ENCODE assay signal across 12 mouse cellular contexts in genomic region chr8:72382395-72382794, GRCm38 (mm10). TPM values are rescaled to one million over a fixed set of nuclear protein-coding genes. Genes with fewer than 3 reads are reported as not detected.
DNase-seq lines count a peak whose midpoint lies in the region; ATAC-seq and TF ChIP-seq lines count a peak whose summit lies in the region.
"Had no signal": no experiment of that assay in that cellular context is flagged by ENCODE, and none has a peak within 500 bp of the region (broad histone marks: within the 10 kb centered on the region; RNA-seq: fewer than 3 reads in every experiment).

No protein-coding gene starts in this region.

- H3K27ac ChIP-seq in kidney, postnatal 0 days: no peak overlapping the region
- no peak overlapping the region for H3K27ac ChIP-seq in thymus, adult 2 months (ENCODE audit: control insufficient read depth, insufficient read depth, low read length)
- H3K27ac ChIP-seq: embryonic facial prominence, embryonic 13.5 days; limb, embryonic 10.5 days had no signal

- H3K27me3 ChIP-seq in kidney, postnatal 0 days (ENCODE audit: insufficient read depth, low read length): no peaks in the 10 kb centered on the region
- no peaks in the 10 kb centered on the region for H3K27me3 ChIP-seq in thymus, adult 2 months (ENCODE audit: control insufficient read depth, insufficient read depth, low read length)
- no peaks in the 10 kb centered on the region for H3K27me3 ChIP-seq in splenic B cell, adult 2 months (ENCODE audit: control insufficient read depth, insufficient read depth, low read length, poor library complexity, severe bottlenecking)
- H3K27me3 ChIP-seq: embryonic facial prominence, embryonic 13.5 days had no signal

- H3K4me2 ChIP-seq in kidney, postnatal 0 days (ENCODE audit: low read length): no peak overlapping the region
- H3K4me2 ChIP-seq: embryonic facial prominence, embryonic 13.5 days had no signal

- ATAC-seq in kidney, postnatal 0 days (replicated peaks; ENCODE audit: low FRiP score, low read depth): 0 out of 2 replicates have a peak, but pooled peaks have one; percentile 4
- ATAC-seq in erythroblast, adult 5-6 weeks (replicated peaks; ENCODE audit: low FRiP score, poor library complexity, severe bottlenecking): no peak

- DNase-seq in cerebellum, postnatal 10 days: peak; percentile 15 to 44
- DNase-seq in cerebellum, adult 8-10 months: no peak
- peak; percentile 28 for DNase-seq in kidney, postnatal 0 days (ENCODE audit: low spot score)
- DNase-seq in kidney, postnatal 10 days: no peak
- peak; percentile 29 for DNase-seq in thymus, postnatal 0 days (ENCODE audit: low spot score)
- DNase-seq in thymus, adult 2 months: no peak
- DNase-seq in splenic B cell, adult 2 months (ENCODE audit: low read depth, low spot score): peak; percentile 50
- DNase-seq: kidney, adult 18-20 months had no signal

- no peak for TF ChIP-seq POLR2A in thymus, adult 2 months (IDR thresholded peaks at IDR 0.05; ENCODE audit: control insufficient read depth, extremely low read depth, insufficient read depth, low read length, poor library complexity)

- WGBS in kidney, postnatal 0 days: 53% methylated on average over 5 of the region's 5 CpGs
- WGBS in thymus, adult 2 months: 83% methylated on average over 5 of the region's 5 CpGs

- no peaks in the 10 kb centered on the region for H3K4me1 ChIP-seq in kidney, postnatal 0 days (replicated peaks; ENCODE audit: insufficient read depth, low read length)
- no peaks in the 10 kb centered on the region for H3K4me1 ChIP-seq in thymus, adult 2 months (replicated peaks; ENCODE audit: control insufficient read depth, insufficient read depth, low read length)
- H3K4me1 ChIP-seq: embryonic facial prominence, embryonic 13.5 days; limb, embryonic 10.5 days had no signal

- no peak overlapping the region for H3K9ac ChIP-seq in kidney, postnatal 0 days (ENCODE audit: low read depth, low read length)
- H3K9ac ChIP-seq: embryonic facial prominence, embryonic 13.5 days had no signal

- peaks cover 74% of the 10 kb centered on the region for H3K36me3 ChIP-seq in kidney, postnatal 0 days (ENCODE audit: insufficient read depth, low read length)
- H3K36me3 ChIP-seq in thymus, adult 2 months (ENCODE audit: control insufficient read depth, insufficient read depth, low read length): peaks cover 86% of the 10 kb centered on the region
- peaks cover 12% of the 10 kb centered on the region for H3K36me3 ChIP-seq in splenic B cell, adult 2 months (ENCODE audit: control insufficient read depth, insufficient read depth, low read length, poor library complexity, severe bottlenecking)

- peak; percentile 25; the same call in 1 of the 2 replicates for TF ChIP-seq CTCF in kidney, postnatal 0 days (IDR thresholded peaks at IDR 0.05; ENCODE audit: low read depth)
- TF ChIP-seq CTCF in thymus, adult 2 months (IDR thresholded peaks at IDR 0.05; ENCODE audit: borderline replicate concordance, control insufficient read depth, extremely low read depth, insufficient read depth, low read length, poor library complexity): no peak

- H3K9me3 ChIP-seq in kidney, postnatal 0 days (replicated peaks; ENCODE audit: low read length): no peaks in the 10 kb centered on the region
- H3K9me3 ChIP-seq: embryonic facial prominence, embryonic 13.5 days; limb, embryonic 10.5 days had no signal

- H3K4me3 ChIP-seq in kidney, postnatal 0 days (replicated peaks; ENCODE audit: low read depth, low read length): no peak overlapping the region
- no peak overlapping the region for H3K4me3 ChIP-seq in thymus, adult 2 months (ENCODE audit: control insufficient read depth, insufficient read depth, low read length)
- H3K4me3 ChIP-seq: embryonic facial prominence, embryonic 13.5 days; limb, embryonic 10.5 days; myocyte had no signal

RNA-seq across cellular contexts. Expression of gene Eps15l1, which starts 38.9 kb away (rescaled TPM):
- polyA plus RNA-seq in kidney, postnatal 0 days (2015; fragmentation: Nextera tagmentation; extraction: Ambion mirVana): 32.5 and 37.5 TPM in 2 replicates
- polyA plus RNA-seq in thymus, postnatal 0 days (2015; fragmentation: Nextera tagmentation; extraction: Ambion mirVana): 35.3 and 35.9 TPM in 2 replicates
- 87.2 and 91.4 TPM in 2 replicates for polyA plus RNA-seq in thymus, adult 2 months (2012; rRNA removed)
- 59.4 and 72.1 TPM in 2 replicates for total RNA-seq in erythroblast, adult 5-6 weeks (2015; ENCODE audit: low replicate concordance)
- 51.5 and 52.3 TPM in 2 replicates for total RNA-seq in erythroblast, adult 5-6 weeks (2017; ENCODE audit: low replicate concordance)

Comparison
In these comparisons a context has a peak if more than half of its experiments do, and no peak if none do; other contexts are left out.
1. DNase-seq: peak in cerebellum, postnatal 10 days (2 of 2), kidney, postnatal 0 days (single experiment), thymus, postnatal 0 days (single experiment) and splenic B cell, adult 2 months (single experiment); none in cerebellum, adult 8-10 months (single experiment), kidney, postnatal 10 days (single experiment) and thymus, adult 2 months (single experiment).